Mouse (Mus musculus) limb, embryonic 13.5 days (tissue): ENCODE results near the gene Prpsap1. TPM values are rescaled to one million over a fixed set of nuclear protein-coding genes. Genes with fewer than 3 reads are reported as not detected.
A peak's percentile ranks its signal among the peaks of the same experiment; 100 is the strongest.

Experiments used
- ATAC-seq: fragments of 200-750 bp; cut with Nextera tagmentation; 2 replicates; pipeline ENCODE4 v1.8.0; 2017; ENCODE audit warnings: low read depth, moderate number of reproducible peaks, moderate TSS enrichment; ENCODE audit not compliant: low FRiP score
- H3K27ac ChIP-seq: fragments of 300-500 bp; sonication (generic); 2 replicates; pipeline ENCODE4 v1.5.1; 2015; ENCODE audit warnings: inconsistent platforms, mild to moderate bottlenecking, moderate library complexity
- H3K27me3 ChIP-seq: fragments of 300-500 bp; sonication (generic); 2 replicates; pipeline ENCODE4 v1.6.1; 2015; ENCODE audit warnings: mild to moderate bottlenecking, inconsistent platforms
- H3K36me3 ChIP-seq: fragments of 300-500 bp; sonication (generic); 2 replicates; pipeline ENCODE4 v1.6.1; 2015; ENCODE audit warnings: inconsistent platforms, mild to moderate bottlenecking, moderate library complexity
- H3K4me1 ChIP-seq: fragments of 300-500 bp; sonication (generic); 2 replicates; pipeline ENCODE4 v1.6.1; 2015; ENCODE audit warnings: inconsistent platforms
- H3K4me2 ChIP-seq: fragments of 300-500 bp; sonication (generic); replicated peaks from 2 replicates; pipeline ENCODE4 v1.6.1; 2015; ENCODE audit warnings: inconsistent platforms, mild to moderate bottlenecking, moderate library complexity
- H3K4me3 ChIP-seq: fragments of 300-500 bp; sonication (generic); 2 replicates; pipeline ENCODE4 v1.5.1; 2015; ENCODE audit warnings: moderate library complexity, mild to moderate bottlenecking, inconsistent platforms
- H3K9ac ChIP-seq: fragments of 300-500 bp; sonication (generic); 2 replicates; pipeline ENCODE4 v1.6.1; 2015; ENCODE audit warnings: mild to moderate bottlenecking, inconsistent platforms
- H3K9me3 ChIP-seq: fragments of 300-500 bp; sonication (generic); 2 replicates; pipeline ENCODE4 v1.6.1; 2016; ENCODE audit warnings: inconsistent platforms
- WGBS: fragments of 180-500 bp; shearing (Covaris S2); methylation state at CpG from one replicate; pipeline ENCODE4 v1.1.7; 2015; 5-methylcytosine and 5-hydroxymethylcytosine counted together
- polyA plus RNA-seq: library from polyadenylated mRNA; unstranded; fragments of >200 nt; fragmentation: Nextera tagmentation; extraction: Ambion mirVana; gene quantifications from 2 replicates; pipeline ENCODE4 v1.2.1, GENCODE M21; 2015

The Prpsap1 gene
- polyA plus RNA-seq, 1 experiment from 2014 or later, result 199 TPM

GRCm38 (mm10) chr11:116530187-116531147 lies 36.5 kb upstream of the Prpsap1 start, which contains the start of gene Sphk1:
Sphk1 (plus strand) TSS chr11:116530925.
- Histone ChIP-seq H3K4me2 (peak within 1 kb of the TSS; percentile 99), H3K27ac (no peak within 1 kb of the TSS), H3K36me3 (no peaks in the 10 kb centered on the region), H3K4me3 (peak within 1 kb of the TSS; percentile 59), H3K9me3 (no peaks in the 10 kb centered on the region), H3K27me3 (peaks cover 63% of the 10 kb centered on the region), H3K9ac (peak within 1 kb of the TSS; percentile 40), H3K4me1 (peaks cover 43% of the 10 kb centered on the region)
- 34% methylated on average over 11 of the region's 11 CpGs for WGBS
- ATAC-seq, result no peak

GRCm38 (mm10) chr11:116528636-116529320 lies 34.8 kb upstream of the Prpsap1 start:
- Histone ChIP-seq H3K27me3 (peaks cover 48% of the 10 kb centered on the region), H3K4me3 (no peak overlapping the region), H3K4me1 (peaks cover 46% of the 10 kb centered on the region), H3K9me3 (no peaks in the 10 kb centered on the region), H3K4me2 (no peak overlapping the region), H3K36me3 (no peaks in the 10 kb centered on the region), H3K9ac (no peak overlapping the region), H3K27ac (no peak overlapping the region)
- 68% methylated on average over 8 of the region's 8 CpGs for WGBS
- no peak for ATAC-seq

- 0 out of 2 replicates have a peak, but pooled peaks cover 4% of the 10 kb centered on the region for H3K27me3 ChIP-seq
- H3K4me1 ChIP-seq, result peaks cover 19% of the 10 kb centered on the region
- peak overlapping the region; percentile 43 for H3K9ac ChIP-seq
- peak; percentile 54; the same call in 1 of the 2 replicates for ATAC-seq
- H3K36me3 ChIP-seq, result no peaks in the 10 kb centered on the region
- no peak overlapping the region for H3K4me2 ChIP-seq
- peak overlapping the region; percentile 84 for H3K27ac ChIP-seq
- WGBS, result 51% methylated on average over 5 of the region's 5 CpGs
- no peak overlapping the region for H3K4me3 ChIP-seq
- no peaks in the 10 kb centered on the region for H3K9me3 ChIP-seq
Observed at GRCm38 (mm10) chr11:116523699-116524189, 29.7 kb upstream of the Prpsap1 start.

- ATAC-seq, result no peak
- Histone ChIP-seq H3K9me3 (no peaks in the 10 kb centered on the region), H3K36me3 (no peaks in the 10 kb centered on the region), H3K4me2 (no peak overlapping the region), H3K9ac (peak overlapping the region; percentile 43), H3K4me1 (peaks cover 24% of the 10 kb centered on the region), H3K4me3 (no peak overlapping the region), H3K27ac (peak overlapping the region; percentile 84), H3K27me3 (0 out of 2 replicates have a peak, but pooled peaks cover 4% of the 10 kb centered on the region)
- WGBS, result 55% methylated on average over 16 of the region's 16 CpGs
Observed at GRCm38 (mm10) chr11:116522886-116523698, 29.1 kb upstream of the Prpsap1 start.

GRCm38 (mm10) chr11:116522046-116522445 lies 28.0 kb upstream of the Prpsap1 start:
- H3K9ac ChIP-seq, result no peak overlapping the region
- H3K4me1 ChIP-seq, result peaks cover 26% of the 10 kb centered on the region
- no peak overlapping the region for H3K27ac ChIP-seq
- H3K27me3 ChIP-seq, result 0 out of 2 replicates have a peak, but pooled peaks cover 4% of the 10 kb centered on the region
- no peak overlapping the region for H3K4me2 ChIP-seq
- no peak for ATAC-seq
- no peaks in the 10 kb centered on the region for H3K9me3 ChIP-seq
- 97% methylated on average over 3 of the region's 3 CpGs for WGBS
- H3K4me3 ChIP-seq, result no peak overlapping the region
- no peaks in the 10 kb centered on the region for H3K36me3 ChIP-seq

- H3K27ac ChIP-seq, result no peak overlapping the region
- no peaks in the 10 kb centered on the region for H3K9me3 ChIP-seq
- H3K4me2 ChIP-seq, result no peak overlapping the region
- 0 out of 2 replicates have a peak, but pooled peaks cover under 1% of the 10 kb centered on the region for H3K27me3 ChIP-seq
- peaks cover 26% of the 10 kb centered on the region for H3K4me1 ChIP-seq
- H3K9ac ChIP-seq, result no peak overlapping the region
- 62% methylated on average over 3 of the region's 3 CpGs for WGBS
- no peaks in the 10 kb centered on the region for H3K36me3 ChIP-seq
- no peak overlapping the region for H3K4me3 ChIP-seq
- ATAC-seq, result no peak
Observed at GRCm38 (mm10) chr11:116521143-116521542, 27.1 kb upstream of the Prpsap1 start.

- H3K4me1 ChIP-seq, result peaks cover 28% of the 10 kb centered on the region
- no peaks in the 10 kb centered on the region for H3K9me3 ChIP-seq
- no peaks in the 10 kb centered on the region for H3K36me3 ChIP-seq
- no peak overlapping the region for H3K4me3 ChIP-seq
- ATAC-seq, result no peak
- no peak overlapping the region for H3K27ac ChIP-seq
- peaks cover 11% of the 10 kb centered on the region for H3K27me3 ChIP-seq
- H3K4me2 ChIP-seq, result no peak overlapping the region
- WGBS, result 56% methylated on average over 8 of the region's 8 CpGs
- H3K9ac ChIP-seq, result no peak overlapping the region
Observed at GRCm38 (mm10) chr11:116518482-116518881, 24.5 kb upstream of the Prpsap1 start.

- Histone ChIP-seq H3K4me2 (peak overlapping the region; percentile 40), H3K27ac (no peak overlapping the region), H3K4me3 (no peak overlapping the region), H3K9ac (no peak overlapping the region), H3K27me3 (peaks cover 11% of the 10 kb centered on the region), H3K36me3 (no peaks in the 10 kb centered on the region), H3K9me3 (0 out of 2 replicates have a peak, but pooled peaks cover 3% of the 10 kb centered on the region), H3K4me1 (peaks cover 19% of the 10 kb centered on the region; the same call in 1 of the 2 replicates)
- WGBS, result 15% methylated on average over 24 of the region's 24 CpGs
- ATAC-seq, result no peak
Observed at GRCm38 (mm10) chr11:116515330-116516020, 21.5 kb upstream of the Prpsap1 start.

- no peak overlapping the region for H3K4me2 ChIP-seq
- peaks cover 11% of the 10 kb centered on the region for H3K27me3 ChIP-seq
- 0 out of 2 replicates have a peak, but pooled peaks cover 3% of the 10 kb centered on the region for H3K9me3 ChIP-seq
- ATAC-seq, result no peak
- no peaks in the 10 kb centered on the region for H3K36me3 ChIP-seq
- H3K27ac ChIP-seq, result no peak overlapping the region
- 70% methylated on average over 4 of the region's 4 CpGs for WGBS
- no peak overlapping the region for H3K4me3 ChIP-seq
- peaks cover 19% of the 10 kb centered on the region; the same call in 1 of the 2 replicates for H3K4me1 ChIP-seq
- H3K9ac ChIP-seq, result no peak overlapping the region
Observed at GRCm38 (mm10) chr11:116513531-116514038, 19.6 kb upstream of the Prpsap1 start.

GRCm38 (mm10) chr11:116512987-116513386 lies 19.0 kb upstream of the Prpsap1 start:
- H3K36me3 ChIP-seq, result no peaks in the 10 kb centered on the region
- H3K4me3 ChIP-seq, result no peak overlapping the region
- 0 out of 2 replicates have a peak, but pooled peaks cover 3% of the 10 kb centered on the region for H3K9me3 ChIP-seq
- H3K9ac ChIP-seq, result no peak overlapping the region
- peaks cover 11% of the 10 kb centered on the region for H3K27me3 ChIP-seq
- 83% methylated on average over 6 of the region's 6 CpGs for WGBS
- no peak for ATAC-seq
- H3K4me1 ChIP-seq, result peaks cover 13% of the 10 kb centered on the region; the same call in 1 of the 2 replicates
- H3K27ac ChIP-seq, result no peak overlapping the region
- no peak overlapping the region for H3K4me2 ChIP-seq
